Mouse (Mus musculus): ENCODE measurements around the gene Nob1. TPM values are rescaled to one million over a fixed set of nuclear protein-coding genes. Genes with fewer than 3 reads are reported as not detected.

The Nob1 gene
- total and polyA plus RNA-seq, 3 experiments: 21.5 to 22.0 (median 21.7) TPM

GRCm38 (mm10) chr8:107453386-107453785 lies 28.5 kb upstream of the Nob1 start:
- TF ChIP-seq EP300 (IDR thresholded peaks at IDR 0.05; ENCODE audit: insufficient read depth, low read depth, low read length): no peak
- no peak for TF ChIP-seq POLR2A (IDR thresholded peaks at IDR 0.05; ENCODE audit: insufficient read depth, low read depth, low read length)
- TF ChIP-seq CTCF (IDR thresholded peaks at IDR 0.05): no peak
- H3K9ac ChIP-seq (ENCODE audit: low read depth, low read length): no peak overlapping the region
- intact Hi-C loops (cut with DNase I): no loop called here
- 98% methylated on average over 11 of the region's 11 CpGs for WGBS
- no peak for DNase-seq
- no peaks in the 10 kb centered on the region for H3K27me3 ChIP-seq (ENCODE audit: control insufficient read depth, insufficient read depth, low read length)
- H3K79me2 ChIP-seq (replicated peaks; ENCODE audit: control insufficient read depth, insufficient read depth, low read length): no peaks in the 10 kb centered on the region
- H3K4me3 ChIP-seq: no peak overlapping the region
- H3K4me1 ChIP-seq (ENCODE audit: control insufficient read depth, insufficient read depth, low read length): peaks cover 5% of the 10 kb centered on the region; the same call in 1 of the 2 replicates
- H3K27ac ChIP-seq: no peak overlapping the region
- no peaks in the 10 kb centered on the region for H3K36me3 ChIP-seq (ENCODE audit: control insufficient read depth, insufficient read depth, low read length)

GRCm38 (mm10) chr8:107451414-107452066 lies 26.7 kb upstream of the Nob1 start:
- intact Hi-C loops (cut with DNase I): no loop called here
- Histone ChIP-seq H3K79me2 (replicated peaks; ENCODE audit: control insufficient read depth, insufficient read depth, low read length) (no peaks in the 10 kb centered on the region), H3K27ac (no peak overlapping the region), H3K9ac (ENCODE audit: low read depth, low read length) (no peak overlapping the region), H3K27me3 (ENCODE audit: control insufficient read depth, insufficient read depth, low read length) (no peaks in the 10 kb centered on the region), H3K36me3 (ENCODE audit: control insufficient read depth, insufficient read depth, low read length) (no peaks in the 10 kb centered on the region), H3K4me3 (no peak overlapping the region), H3K4me1 (ENCODE audit: control insufficient read depth, insufficient read depth, low read length) (peaks cover 5% of the 10 kb centered on the region; the same call in 1 of the 2 replicates)
- DNase-seq: no peak
- 87% methylated on average over 13 of the region's 13 CpGs for WGBS
- TF ChIP-seq EP300 (IDR thresholded peaks at IDR 0.05; ENCODE audit: insufficient read depth, low read depth, low read length) (no peak), POLR2A (IDR thresholded peaks at IDR 0.05; ENCODE audit: insufficient read depth, low read depth, low read length) (no peak), CTCF (IDR thresholded peaks at IDR 0.05) (no peak)

GRCm38 (mm10) chr8:107449655-107450054 lies 24.8 kb upstream of the Nob1 start:
- TF ChIP-seq EP300 (IDR thresholded peaks at IDR 0.05; ENCODE audit: insufficient read depth, low read depth, low read length) (no peak), POLR2A (IDR thresholded peaks at IDR 0.05; ENCODE audit: insufficient read depth, low read depth, low read length) (no peak), CTCF (IDR thresholded peaks at IDR 0.05) (no peak)
- Histone ChIP-seq H3K27me3 (ENCODE audit: control insufficient read depth, insufficient read depth, low read length) (no peaks in the 10 kb centered on the region), H3K9ac (ENCODE audit: low read depth, low read length) (no peak overlapping the region), H3K36me3 (ENCODE audit: control insufficient read depth, insufficient read depth, low read length) (no peaks in the 10 kb centered on the region), H3K27ac (no peak overlapping the region), H3K4me3 (no peak overlapping the region), H3K4me1 (ENCODE audit: control insufficient read depth, insufficient read depth, low read length) (peaks cover 5% of the 10 kb centered on the region; the same call in 1 of the 2 replicates), H3K79me2 (replicated peaks; ENCODE audit: control insufficient read depth, insufficient read depth, low read length) (0 out of 2 replicates have a peak, but pooled peaks cover 2% of the 10 kb centered on the region)
- intact Hi-C loops (cut with DNase I): no loop called here
- WGBS: 42% methylated on average over 6 of the region's 6 CpGs
- no peak for DNase-seq

GRCm38 (mm10) chr8:107449130-107449529 lies 24.3 kb upstream of the Nob1 start:
- H3K9ac ChIP-seq (ENCODE audit: low read depth, low read length): no peak overlapping the region
- WGBS: 38% methylated on average over 8 of the region's 8 CpGs
- TF ChIP-seq CTCF (IDR thresholded peaks at IDR 0.05) (no peak), EP300 (IDR thresholded peaks at IDR 0.05; ENCODE audit: insufficient read depth, low read depth, low read length) (no peak), POLR2A (IDR thresholded peaks at IDR 0.05; ENCODE audit: insufficient read depth, low read depth, low read length) (no peak)

GRCm38 (mm10) chr8:107448382-107448889 lies 23.6 kb upstream of the Nob1 start:
- DNase-seq: no peak
- no peak overlapping the region for H3K27ac ChIP-seq
- 92% methylated on average over 4 of the region's 4 CpGs for WGBS
- H3K4me3 ChIP-seq: no peak overlapping the region
- peaks cover 6% of the 10 kb centered on the region; the same call in 1 of the 2 replicates for H3K4me1 ChIP-seq (ENCODE audit: control insufficient read depth, insufficient read depth, low read length)
- no peaks in the 10 kb centered on the region for H3K36me3 ChIP-seq (ENCODE audit: control insufficient read depth, insufficient read depth, low read length)
- 0 out of 2 replicates have a peak, but pooled peaks cover 2% of the 10 kb centered on the region for H3K79me2 ChIP-seq (replicated peaks; ENCODE audit: control insufficient read depth, insufficient read depth, low read length)
- TF ChIP-seq POLR2A (IDR thresholded peaks at IDR 0.05; ENCODE audit: insufficient read depth, low read depth, low read length) (no peak), CTCF (IDR thresholded peaks at IDR 0.05) (no peak), EP300 (IDR thresholded peaks at IDR 0.05; ENCODE audit: insufficient read depth, low read depth, low read length) (no peak)
- intact Hi-C loops (cut with DNase I): no loop called here
- no peak overlapping the region for H3K9ac ChIP-seq (ENCODE audit: low read depth, low read length)
- no peaks in the 10 kb centered on the region for H3K27me3 ChIP-seq (ENCODE audit: control insufficient read depth, insufficient read depth, low read length)

More at GRCm38 (mm10) chr8:107449130-107449529, 24.3 kb upstream of the Nob1 start:
- Histone ChIP-seq H3K36me3 (ENCODE audit: control insufficient read depth, insufficient read depth, low read length) (no peaks in the 10 kb centered on the region), H3K4me1 (ENCODE audit: control insufficient read depth, insufficient read depth, low read length) (peaks cover 6% of the 10 kb centered on the region; the same call in 1 of the 2 replicates), H3K27me3 (ENCODE audit: control insufficient read depth, insufficient read depth, low read length) (no peaks in the 10 kb centered on the region), H3K79me2 (replicated peaks; ENCODE audit: control insufficient read depth, insufficient read depth, low read length) (0 out of 2 replicates have a peak, but pooled peaks cover 2% of the 10 kb centered on the region), H3K4me3 (no peak overlapping the region), H3K27ac (no peak overlapping the region)
- DNase-seq: no peak
- intact Hi-C loops (cut with DNase I): no loop called here

GRCm38 (mm10) chr8:107447713-107448112 lies 22.9 kb upstream of the Nob1 start:
- no peak for TF ChIP-seq POLR2A (IDR thresholded peaks at IDR 0.05; ENCODE audit: insufficient read depth, low read depth, low read length)
- TF ChIP-seq CTCF (IDR thresholded peaks at IDR 0.05): no peak
- no peak for TF ChIP-seq EP300 (IDR thresholded peaks at IDR 0.05; ENCODE audit: insufficient read depth, low read depth, low read length)
- Histone ChIP-seq H3K36me3 (ENCODE audit: control insufficient read depth, insufficient read depth, low read length) (no peaks in the 10 kb centered on the region), H3K27ac (no peak overlapping the region)

More at GRCm38 (mm10) chr8:107447713-107448112, 22.9 kb upstream of the Nob1 start:
- no peak overlapping the region for H3K4me3 ChIP-seq
- peaks cover 6% of the 10 kb centered on the region; the same call in 1 of the 2 replicates for H3K4me1 ChIP-seq (ENCODE audit: control insufficient read depth, insufficient read depth, low read length)
- H3K79me2 ChIP-seq (replicated peaks; ENCODE audit: control insufficient read depth, insufficient read depth, low read length): 0 out of 2 replicates have a peak, but pooled peaks cover 2% of the 10 kb centered on the region
- H3K27me3 ChIP-seq (ENCODE audit: control insufficient read depth, insufficient read depth, low read length): no peaks in the 10 kb centered on the region
- intact Hi-C loops (cut with DNase I): no loop called here
- DNase-seq: no peak
- H3K9ac ChIP-seq (ENCODE audit: low read depth, low read length): no peak overlapping the region
